In genomic region chr13:101876069-101876468, GRCm38 (mm10) we compare ENCODE assay signal across 14 mouse cellular contexts.
DNase-seq lines count a peak whose midpoint lies in the region; TF ChIP-seq lines count a peak whose summit lies in the region.
"Had no signal": no experiment of that assay in that cellular context is flagged by ENCODE, and none has a peak within 500 bp of the region (broad histone marks: within the 10 kb centered on the region; RNA-seq: fewer than 3 reads in every experiment).

No protein-coding gene starts in this region.

- no peak overlapping the region for H3K9ac ChIP-seq in liver, adult 2 months (ENCODE audit: low read depth, low read length)

- TF ChIP-seq CTCF in liver, adult 2 months (IDR thresholded peaks at IDR 0.05; ENCODE audit: low read depth, low read length), result no peak

- WGBS in liver, adult 2 months, result 27% methylated on average over 2 of the region's 2 CpGs

- no peaks in the 10 kb centered on the region for H3K27me3 ChIP-seq in liver, adult 2 months (ENCODE audit: control insufficient read depth, insufficient read depth, low read length)
- H3K27me3 ChIP-seq: CH12.LX, Patski had no signal

- no peak for TF ChIP-seq POLR2A in liver, adult 2 months (IDR thresholded peaks at IDR 0.05; ENCODE audit: extremely low read depth, insufficient read depth, low read length)

- peaks cover 16% of the 10 kb centered on the region for H3K4me1 ChIP-seq in liver, adult 2 months (ENCODE audit: control insufficient read depth, insufficient read depth, low read length)

- DNase-seq in liver, adult 2 months (ENCODE audit: extremely low read depth, low read depth, low spot score), result peak; percentile 76
- DNase-seq in liver, result no peak
- DNase-seq: adrenal gland, adult 8-10 months; adrenal gland, postnatal 10 days; adrenal gland, postnatal 14 days; adrenal gland, postnatal 25 days; B cell, adult 2 months; cerebellum, adult 11 months; cerebellum, adult 11-12 months; cerebellum, adult 18-20 months; cerebellum, adult 2 months had no signal

- no peak overlapping the region for H3K27ac ChIP-seq in liver, adult 2 months (replicated peaks; ENCODE audit: insufficient read depth, low read depth, low read length)

- H3K4me3 ChIP-seq in liver, adult 2 months (ENCODE audit: insufficient read depth, low read depth, low read length), result no peak overlapping the region

- H3K79me2 ChIP-seq in liver, adult 2 months (ENCODE audit: control insufficient read depth, insufficient read depth, low read length), result no peaks in the 10 kb centered on the region

- no peaks in the 10 kb centered on the region for H3K36me3 ChIP-seq in liver, adult 2 months (ENCODE audit: control insufficient read depth, insufficient read depth, low read length)
- H3K36me3 ChIP-seq: G1E had no signal
